Mouse (Mus musculus) MEL (cell line): ENCODE measurements around the gene St6gal1. TPM values are rescaled to one million over a fixed set of nuclear protein-coding genes. Genes with fewer than 3 reads are reported as not detected.

Source experiments
- DNase-seq: peaks from one replicate; pipeline ENCODE4 v3.0.0; 2011; ENCODE audit warnings: low read depth, low spot score
- H3K27ac ChIP-seq: 2 replicates; pipeline ENCODE4 v1.5.1; 2012; ENCODE audit warnings: low read depth, mild to moderate bottlenecking, control low read depth, low read length, moderate library complexity; ENCODE audit not compliant: control insufficient read depth
- H3K27me3 ChIP-seq, 2 experiments: fragments of 150-350 bp in 1 of 2; sonication (generic) in 1 of 2; 2 replicates each; pipeline ENCODE4 v1.6.1; 2012; ENCODE audit warnings: low read length in 2 of 2, mild to moderate bottlenecking in 2 of 2, improper control_type of control experiment in 1 of 2, moderate library complexity in 1 of 2; ENCODE audit not compliant: insufficient read depth in 2 of 2, control insufficient read depth in 1 of 2
- H3K36me3 ChIP-seq, 2 experiments: 2 replicates each; pipeline ENCODE4 v1.6.1; 2012 to 2014; ENCODE audit warnings: low read length in 2 of 2, improper control_type of control experiment in 1 of 2, inconsistent platforms in 1 of 2, mild to moderate bottlenecking in 1 of 2; ENCODE audit not compliant: insufficient read depth in 2 of 2, control insufficient read depth in 1 of 2
- H3K4me1 ChIP-seq, 2 experiments: fragments of 150-350 bp in 1 of 2; sonication (generic) in 1 of 2; 2 replicates each; pipeline ENCODE4 v1.6.1; 2012; ENCODE audit warnings: low read length in 2 of 2, improper control_type of control experiment in 1 of 2, mild to moderate bottlenecking in 1 of 2; ENCODE audit not compliant: insufficient read depth in 2 of 2, control insufficient read depth in 1 of 2
- H3K4me3 ChIP-seq, 2 experiments: fragments of 150-350 bp in 1 of 2; sonication (generic) in 1 of 2; 2 replicates each; pipeline ENCODE4 v1.5.1; 2012; ENCODE audit warnings: low read depth in 2 of 2, low read length in 2 of 2, mild to moderate bottlenecking in 2 of 2, moderate library complexity in 2 of 2, control low read depth in 1 of 2, improper control_type of control experiment in 1 of 2; ENCODE audit not compliant: control insufficient read depth in 1 of 2, insufficient read depth in 1 of 2
- H3K79me2 ChIP-seq: 2 replicates; pipeline ENCODE4 v1.6.1; 2012; ENCODE audit warnings: mild to moderate bottlenecking, low read length, moderate library complexity; ENCODE audit not compliant: control insufficient read depth, poor library complexity, insufficient read depth
- H3K9ac ChIP-seq: 2 replicates; pipeline ENCODE4 v1.6.1; 2012; ENCODE audit warnings: low read depth, mild to moderate bottlenecking, control low read depth, low read length, moderate library complexity; ENCODE audit not compliant: control insufficient read depth, poor library complexity, severe bottlenecking
- H3K9me3 ChIP-seq: fragments of 150-350 bp; sonication (generic); replicated peaks from 2 replicates; pipeline ENCODE4 v1.6.1; 2012; ENCODE audit warnings: mild to moderate bottlenecking, low read length, improper control_type of control experiment, moderate library complexity; ENCODE audit not compliant: insufficient read depth
- CHD2 ChIP-seq: IDR thresholded peaks from 2 replicates; pipeline ENCODE4 v1.6.1; 2011; ENCODE audit warnings: low read length, improper control_type of control experiment
- CTCF ChIP-seq, 3 experiments: IDR thresholded peaks in 2 of 3; conservative IDR thresholded peaks in 1 of 3; 2 replicates each; pipeline ENCODE4 v1.5.1; 2011 to 2012; ENCODE audit warnings: low read length in 3 of 3, low read depth in 2 of 3, mild to moderate bottlenecking in 2 of 3, improper control_type of control experiment in 1 of 3, inconsistent platforms in 1 of 3, mixed read lengths in 1 of 3, moderate library complexity in 1 of 3; ENCODE audit not compliant: control insufficient read depth in 1 of 3, insufficient read depth in 1 of 3, poor library complexity in 1 of 3, severe bottlenecking in 1 of 3
- E2F4 ChIP-seq: IDR thresholded peaks from 2 replicates; pipeline ENCODE4 v1.6.1; 2011; ENCODE audit warnings: low read depth, low read length, improper control_type of control experiment, borderline replicate concordance
- ELF1 ChIP-seq: IDR thresholded peaks from 2 replicates; pipeline ENCODE4 v1.6.1; 2014; ENCODE audit warnings: low read depth, mild to moderate bottlenecking, inconsistent platforms, low read length, improper control_type of control experiment, moderate library complexity
- EP300 ChIP-seq, 2 experiments: IDR thresholded peaks; 2 replicates each; pipeline ENCODE4 v1.6.1; 2011; ENCODE audit warnings: improper control_type of control experiment in 2 of 2, low read length in 2 of 2, low read depth in 1 of 2, mild to moderate bottlenecking in 1 of 2
- ETS1 ChIP-seq: IDR thresholded peaks from 2 replicates; pipeline ENCODE4 v1.6.1; 2012; ENCODE audit warnings: low read depth, mild to moderate bottlenecking, inconsistent platforms, low read length, improper control_type of control experiment, moderate library complexity
- GABPA ChIP-seq: IDR thresholded peaks from 2 replicates; pipeline ENCODE4 v1.6.1; 2012; ENCODE audit warnings: low read depth, mild to moderate bottlenecking, inconsistent platforms, low read length, improper control_type of control experiment, moderate library complexity
- GATA1 ChIP-seq: IDR thresholded peaks from 2 replicates; pipeline ENCODE4 v1.6.1; 2011; ENCODE audit warnings: low read depth, low read length, improper control_type of control experiment
- KAT2A ChIP-seq: conservative IDR thresholded peaks from 2 replicates; pipeline ENCODE4 v1.6.1; 2012; ENCODE audit warnings: low read depth, low read length, improper control_type of control experiment, inconsistent platforms
- MAX ChIP-seq: IDR thresholded peaks from 2 replicates; pipeline ENCODE4 v1.6.1; 2011; ENCODE audit warnings: low read length, improper control_type of control experiment
- MAZ ChIP-seq: IDR thresholded peaks from 2 replicates; pipeline ENCODE4 v1.6.1; 2012; ENCODE audit warnings: low read depth, mild to moderate bottlenecking, inconsistent platforms, low read length, improper control_type of control experiment
- MXI1 ChIP-seq: IDR thresholded peaks from 2 replicates; pipeline ENCODE4 v1.6.1; 2011; ENCODE audit warnings: mild to moderate bottlenecking, low read depth, low read length, improper control_type of control experiment
- NELFE ChIP-seq: IDR thresholded peaks from 2 replicates; pipeline ENCODE4 v1.6.1; 2011; ENCODE audit warnings: low read depth, low read length, improper control_type of control experiment
- NRF1 ChIP-seq: IDR thresholded peaks from 2 replicates; pipeline ENCODE4 v1.6.1; 2014; ENCODE audit warnings: low read depth, mild to moderate bottlenecking, inconsistent platforms, low read length, improper control_type of control experiment, moderate library complexity; ENCODE audit not compliant: poor library complexity, insufficient read depth, severe bottlenecking
- POLR2AphosphoS2 ChIP-seq: IDR thresholded peaks from 2 replicates; pipeline ENCODE4 v1.6.1; 2011; ENCODE audit warnings: low read length, improper control_type of control experiment
- POLR2AphosphoS5 ChIP-seq: IDR thresholded peaks from 2 replicates; pipeline ENCODE4 v1.6.1; 2012; ENCODE audit warnings: low read depth, borderline replicate concordance, mild to moderate bottlenecking, inconsistent platforms, low read length, moderate library complexity, mixed read lengths
- SIN3A ChIP-seq: IDR thresholded peaks from 2 replicates; pipeline ENCODE4 v1.6.1; 2012; ENCODE audit warnings: low read length, improper control_type of control experiment, inconsistent platforms
- TCF12 ChIP-seq: IDR thresholded peaks from 2 replicates; pipeline ENCODE4 v1.6.1; 2014; ENCODE audit warnings: low read depth, mild to moderate bottlenecking, inconsistent platforms, low read length, improper control_type of control experiment, moderate library complexity
- USF1 ChIP-seq: IDR thresholded peaks from 2 replicates; pipeline ENCODE4 v1.6.1; 2014; ENCODE audit warnings: low read depth, mild to moderate bottlenecking, inconsistent platforms, low read length, improper control_type of control experiment, moderate library complexity
- ZKSCAN1 ChIP-seq: IDR thresholded peaks from 2 replicates; pipeline ENCODE4 v1.6.1; 2012; ENCODE audit warnings: low read depth, mild to moderate bottlenecking, inconsistent platforms, low read length, improper control_type of control experiment, moderate library complexity
- ZNF384 ChIP-seq: IDR thresholded peaks from 2 replicates; pipeline ENCODE4 v1.6.1; 2012; ENCODE audit warnings: low read depth, mild to moderate bottlenecking, inconsistent platforms, low read length, improper control_type of control experiment
- polyA plus RNA-seq, 2 experiments: library from polyadenylated mRNA; stranded (reverse) in 1 of 2; unstranded in 1 of 2; fragments of >175 nt in 1 of 2; fragments of >200 nt in 1 of 2; gene quantifications; 2 replicates each; pipeline versions ENCODE4 v1.2.1 to v1.2.4; 2012; ENCODE audit warnings: low replicate concordance in 2 of 2, low read depth in 1 of 2; ENCODE audit not compliant: insufficient read length in 2 of 2, insufficient read depth in 1 of 2, missing spikeins in 1 of 2
- total RNA-seq: library from RNA; depleted of rRNA; stranded (reverse); fragments of 300-350 nt; gene quantifications from 2 replicates; pipeline ENCODE4 v1.2.3, GENCODE M21; 2012

Gene St6gal1
- total and polyA plus RNA-seq, 3 experiments, result not detected

GRCm38 (mm10) chr16:23254062-23254461 is 29.5 kb downstream of the St6gal1 start:
- no peak for TF ChIP-seq NELFE
- no peak for TF ChIP-seq TCF12
- TF ChIP-seq ETS1, result no peak
- no peak for TF ChIP-seq SIN3A
- no peak for TF ChIP-seq POLR2AphosphoS2
- TF ChIP-seq GABPA, result no peak
- no peak for TF ChIP-seq MAX
- no peak for TF ChIP-seq NRF1
- Histone ChIP-seq H3K79me2 (no peaks in the 10 kb centered on the region), H3K9ac (no peak overlapping the region), H3K27me3 (no peaks in the 10 kb centered on the region), H3K4me1 (no peaks in the 10 kb centered on the region), H3K4me3 (no peak overlapping the region), H3K27ac (no peak overlapping the region), H3K36me3 (no peaks in the 10 kb centered on the region), H3K9me3 (no peaks in the 10 kb centered on the region)
- DNase-seq, result no peak

GRCm38 (mm10) chr16:23256638-23257037 is 32.1 kb downstream of the St6gal1 start:
- H3K27me3 ChIP-seq, result no peaks in the 10 kb centered on the region
- no peak for DNase-seq
- H3K36me3 ChIP-seq, result no peaks in the 10 kb centered on the region
- TF ChIP-seq E2F4 (no peak), CHD2 (no peak), GATA1 (no peak), EP300 (IDR thresholded peaks at IDR 0.05; ENCODE audit: low read depth in 1 of 2, low read length in 2 of 2) (no peak), ETS1 (no peak), USF1 (no peak), ZKSCAN1 (no peak), ELF1 (no peak), CTCF (IDR thresholded peaks at IDR 0.05 in 2 of 3, conservative IDR thresholded peaks at IDR 0.05 in 1 of 3; ENCODE audit: control insufficient read depth in 1 of 3, insufficient read depth in 1 of 3, low read depth in 2 of 3, low read length in 3 of 3, poor library complexity in 1 of 3, severe bottlenecking in 1 of 3) (no peak), GABPA (no peak), KAT2A (no peak), POLR2AphosphoS2 (no peak), MAZ (no peak), MXI1 (no peak), POLR2AphosphoS5 (no peak), MAX (no peak), ZNF384 (no peak)
- H3K79me2 ChIP-seq, result no peaks in the 10 kb centered on the region
- no peak overlapping the region for H3K4me3 ChIP-seq
- H3K27ac ChIP-seq, result no peak overlapping the region
- no peak overlapping the region for H3K9ac ChIP-seq
- H3K4me1 ChIP-seq, result no peaks in the 10 kb centered on the region
- no peaks in the 10 kb centered on the region for H3K9me3 ChIP-seq
